Mouse (Mus musculus): Measurements from ENCODE around the gene Zdbf2.

DNA sequence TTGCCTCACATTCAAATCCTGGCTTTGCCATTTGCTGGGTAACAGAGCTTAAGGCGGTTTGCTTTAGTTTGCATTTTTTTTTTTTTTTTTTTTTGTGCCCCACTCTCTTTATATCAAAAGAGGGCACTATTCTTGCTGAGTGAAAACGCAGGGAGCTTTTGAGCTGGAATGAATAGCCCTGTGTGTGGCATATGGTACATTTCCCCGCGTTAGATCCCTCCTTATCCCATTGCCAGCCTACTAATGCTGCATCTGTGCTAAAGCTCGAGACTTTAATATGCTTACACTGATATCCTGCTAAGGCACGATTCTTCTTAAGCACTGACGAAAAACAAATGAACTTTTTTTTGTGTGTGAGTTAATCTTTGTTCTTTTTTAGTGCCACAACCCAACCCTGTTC, 20.9 kb downstream of the Zdbf2 start:
- no peak for TF ChIP-seq CTCF (IDR thresholded peaks at IDR 0.05; ENCODE audit: extremely low read depth, insufficient read length, insufficient replicate concordance, low read depth, low read length)
- no peak for TF ChIP-seq POLR2A (IDR thresholded peaks at IDR 0.05; ENCODE audit: low read depth, low read length)

All from small intestine, adult 2 months (tissue).